Mouse (Mus musculus): ENCODE measurements at regions not wholly inside any gene's neighbourhood (a gene's known extent, or its start where the extent isn't known, plus 50 kb on each side); places are given as distances from the start of the nearest gene placed in this dataset.

- no peaks in the 10 kb centered on the region for H3K9me3 ChIP-seq
- H3K4me3 ChIP-seq, result no peak overlapping the region
- H3K27ac ChIP-seq (replicated peaks), result no peak overlapping the region
- H3K27me3 ChIP-seq (replicated peaks; ENCODE audit: low read depth, poor library complexity, severe bottlenecking), result no peaks in the 10 kb centered on the region
- H3K36me3 ChIP-seq (replicated peaks), result no peaks in the 10 kb centered on the region
- DNase-seq (ENCODE audit: low spot score), result peak; percentile 21
- H3K4me1 ChIP-seq, result peaks cover 43% of the 10 kb centered on the region
- WGBS, result 41% methylated on average over 5 of the region's 5 CpGs
Measured at GRCm38 (mm10) chr15:37133916-37134315, 126.3 kb upstream of the Zfp706 start.

GRCm38 (mm10) chr15:37127681-37128080 is 120.1 kb upstream of the Zfp706 start:
- H3K4me1 ChIP-seq, result no peaks in the 10 kb centered on the region
- no peak overlapping the region for H3K4me3 ChIP-seq
- no peaks in the 10 kb centered on the region for H3K9me3 ChIP-seq
- H3K36me3 ChIP-seq (replicated peaks), result no peaks in the 10 kb centered on the region
- no peak overlapping the region for H3K27ac ChIP-seq (replicated peaks)
- no peak for DNase-seq (ENCODE audit: low spot score)
- WGBS, result 79% methylated on average over 7 of the region's 7 CpGs
- no peaks in the 10 kb centered on the region for H3K27me3 ChIP-seq (replicated peaks; ENCODE audit: low read depth, poor library complexity, severe bottlenecking)

GRCm38 (mm10) chr15:37127170-37127569 is 119.6 kb upstream of the Zfp706 start:
- WGBS, result 86% methylated on average over 4 of the region's 4 CpGs
- H3K4me1 ChIP-seq, result no peaks in the 10 kb centered on the region

GRCm38 (mm10) chr15:37125823-37126222 is 118.2 kb upstream of the Zfp706 start:
- no peak for DNase-seq (ENCODE audit: low spot score)
- Histone ChIP-seq H3K27ac (replicated peaks) (no peak overlapping the region), H3K36me3 (replicated peaks) (no peaks in the 10 kb centered on the region), H3K4me1 (no peaks in the 10 kb centered on the region), H3K27me3 (replicated peaks; ENCODE audit: low read depth, poor library complexity, severe bottlenecking) (no peaks in the 10 kb centered on the region), H3K4me3 (no peak overlapping the region), H3K9me3 (no peaks in the 10 kb centered on the region)
- WGBS, result 77% methylated on average over 4 of the region's 4 CpGs

More at GRCm38 (mm10) chr15:37127170-37127569, 119.6 kb upstream of the Zfp706 start:
- Histone ChIP-seq H3K27me3 (replicated peaks; ENCODE audit: low read depth, poor library complexity, severe bottlenecking) (no peaks in the 10 kb centered on the region), H3K36me3 (replicated peaks) (no peaks in the 10 kb centered on the region), H3K4me3 (no peak overlapping the region), H3K27ac (replicated peaks) (no peak overlapping the region), H3K9me3 (no peaks in the 10 kb centered on the region)
- DNase-seq (ENCODE audit: low spot score), result no peak

GRCm38 (mm10) chr15:37124951-37125350 is 117.4 kb upstream of the Zfp706 start:
- no peaks in the 10 kb centered on the region for H3K9me3 ChIP-seq
- H3K27ac ChIP-seq (replicated peaks), result no peak overlapping the region
- no peak for DNase-seq (ENCODE audit: low spot score)
- H3K36me3 ChIP-seq (replicated peaks), result no peaks in the 10 kb centered on the region
- no peak overlapping the region for H3K4me3 ChIP-seq
- H3K4me1 ChIP-seq, result no peaks in the 10 kb centered on the region; the same call in 1 of the 2 replicates
- 80% methylated on average over 2 of the region's 2 CpGs for WGBS
- H3K27me3 ChIP-seq (replicated peaks; ENCODE audit: low read depth, poor library complexity, severe bottlenecking), result no peaks in the 10 kb centered on the region

GRCm38 (mm10) chr15:37124299-37124698 is 116.7 kb upstream of the Zfp706 start:
- 93% methylated on average over 7 of the region's 7 CpGs for WGBS
- no peak overlapping the region for H3K4me3 ChIP-seq
- H3K4me1 ChIP-seq, result no peaks in the 10 kb centered on the region; the same call in 1 of the 2 replicates
- H3K36me3 ChIP-seq (replicated peaks), result no peaks in the 10 kb centered on the region
- no peaks in the 10 kb centered on the region for H3K9me3 ChIP-seq
- no peak for DNase-seq (ENCODE audit: low spot score)
- H3K27me3 ChIP-seq (replicated peaks; ENCODE audit: low read depth, poor library complexity, severe bottlenecking), result no peaks in the 10 kb centered on the region
- no peak overlapping the region; the same call in 1 of the 2 replicates for H3K27ac ChIP-seq (replicated peaks)

- WGBS, result 19% methylated on average over 6 of the region's 6 CpGs
- Histone ChIP-seq H3K4me1 (no peaks in the 10 kb centered on the region; the same call in 1 of the 2 replicates), H3K27me3 (replicated peaks; ENCODE audit: low read depth, poor library complexity, severe bottlenecking) (no peaks in the 10 kb centered on the region), H3K27ac (replicated peaks) (no peak overlapping the region), H3K9me3 (no peaks in the 10 kb centered on the region), H3K36me3 (replicated peaks) (no peaks in the 10 kb centered on the region), H3K4me3 (no peak overlapping the region)
- DNase-seq (ENCODE audit: low spot score), result peak; percentile 85
Measured at GRCm38 (mm10) chr15:37120381-37120780, 112.8 kb upstream of the Zfp706 start.

GRCm38 (mm10) chr15:37114119-37114518 is 106.5 kb upstream of the Zfp706 start:
- H3K4me1 ChIP-seq, result 0 out of 2 replicates have a peak, but pooled peaks cover 2% of the 10 kb centered on the region
- peaks cover 7% of the 10 kb centered on the region; the same call in 1 of the 2 replicates for H3K9me3 ChIP-seq
- no peaks in the 10 kb centered on the region for H3K36me3 ChIP-seq (replicated peaks)
- no peak overlapping the region for H3K27ac ChIP-seq (replicated peaks)
- H3K4me3 ChIP-seq, result no peak overlapping the region
- peak; percentile 83 for DNase-seq (ENCODE audit: low spot score)
- 16% methylated on average over 8 of the region's 8 CpGs for WGBS
- H3K27me3 ChIP-seq (replicated peaks; ENCODE audit: low read depth, poor library complexity, severe bottlenecking), result no peaks in the 10 kb centered on the region

- no peak for DNase-seq (ENCODE audit: low spot score)
- no peaks in the 10 kb centered on the region for H3K36me3 ChIP-seq (replicated peaks)
- no peaks in the 10 kb centered on the region for H3K27me3 ChIP-seq (replicated peaks; ENCODE audit: low read depth, poor library complexity, severe bottlenecking)
- H3K9me3 ChIP-seq, result peaks cover 7% of the 10 kb centered on the region; the same call in 1 of the 2 replicates
- 94% methylated on average over 14 of the region's 14 CpGs for WGBS
- H3K4me1 ChIP-seq, result 0 out of 2 replicates have a peak, but pooled peaks cover 2% of the 10 kb centered on the region
- H3K27ac ChIP-seq (replicated peaks), result no peak overlapping the region
- no peak overlapping the region for H3K4me3 ChIP-seq
Measured at GRCm38 (mm10) chr15:37110462-37110861, 102.9 kb upstream of the Zfp706 start.

- Histone ChIP-seq H3K27ac (replicated peaks) (no peak overlapping the region), H3K27me3 (replicated peaks; ENCODE audit: low read depth, poor library complexity, severe bottlenecking) (no peaks in the 10 kb centered on the region), H3K4me3 (no peak overlapping the region), H3K36me3 (replicated peaks) (no peaks in the 10 kb centered on the region), H3K4me1 (0 out of 2 replicates have a peak, but pooled peaks cover 2% of the 10 kb centered on the region), H3K9me3 (no peaks in the 10 kb centered on the region)
- WGBS, result 69% methylated on average over 2 of the region's 2 CpGs
- DNase-seq (ENCODE audit: low spot score), result no peak
Measured at GRCm38 (mm10) chr15:37102035-37102555, 94.5 kb upstream of the Zfp706 start.

GRCm38 (mm10) chr15:37101419-37101818 is 93.8 kb upstream of the Zfp706 start:
- Histone ChIP-seq H3K36me3 (replicated peaks) (no peaks in the 10 kb centered on the region), H3K4me1 (0 out of 2 replicates have a peak, but pooled peaks cover 2% of the 10 kb centered on the region)
- 93% methylated on average over 1 of the region's 1 CpGs for WGBS

GRCm38 (mm10) chr15:37100767-37101288 is 93.3 kb upstream of the Zfp706 start:
- Histone ChIP-seq H3K9me3 (no peaks in the 10 kb centered on the region), H3K36me3 (replicated peaks) (no peaks in the 10 kb centered on the region), H3K27ac (replicated peaks) (no peak overlapping the region), H3K4me1 (0 out of 2 replicates have a peak, but pooled peaks cover 2% of the 10 kb centered on the region), H3K27me3 (replicated peaks; ENCODE audit: low read depth, poor library complexity, severe bottlenecking) (no peaks in the 10 kb centered on the region), H3K4me3 (no peak overlapping the region)
- DNase-seq (ENCODE audit: low spot score), result no peak
- WGBS, result 94% methylated on average over 6 of the region's 6 CpGs

More at GRCm38 (mm10) chr15:37101419-37101818, 93.8 kb upstream of the Zfp706 start:
- Histone ChIP-seq H3K27ac (replicated peaks) (no peak overlapping the region), H3K9me3 (no peaks in the 10 kb centered on the region), H3K27me3 (replicated peaks; ENCODE audit: low read depth, poor library complexity, severe bottlenecking) (no peaks in the 10 kb centered on the region), H3K4me3 (no peak overlapping the region)
- DNase-seq (ENCODE audit: low spot score), result no peak

Data from embryonic facial prominence, embryonic 10.5 days (tissue).